Mouse (Mus musculus): ENCODE measurements around the gene Gm17657.

- no peak for TF ChIP-seq CTCF (IDR thresholded peaks at IDR 0.05; ENCODE audit: low read depth, low read length)
- no peak for TF ChIP-seq POLR2A (IDR thresholded peaks at IDR 0.05; ENCODE audit: insufficient read depth, low read length)
Measured at GRCm38 (mm10) chr17:29508927-29509608, 40.4 kb downstream of the Gm17657 start.

Data from ES-Bruce4 (cell line).